Mouse (Mus musculus) neural tube, embryonic 14.5 days (tissue): ENCODE measurements around the gene Mms19. TPM values are rescaled to one million over a fixed set of nuclear protein-coding genes. Genes with fewer than 3 reads are reported as not detected.

ENCODE experiments used
- ATAC-seq: fragments of 200-750 bp; cut with Nextera tagmentation; 2 replicates; pipeline ENCODE4 v1.8.0; 2017; ENCODE audit warnings: low read depth, mild to moderate bottlenecking, moderate TSS enrichment, moderate library complexity
- H3K27ac ChIP-seq: fragments of 300-500 bp; sonication (generic); 2 replicates; pipeline ENCODE4 v1.5.1; 2014; ENCODE audit warnings: low read depth, mild to moderate bottlenecking, control low read depth, low read length, moderate library complexity, mixed read lengths
- H3K27me3 ChIP-seq: fragments of 300-500 bp; sonication (generic); 2 replicates; pipeline ENCODE4 v1.6.1; 2014; ENCODE audit warnings: low read length; ENCODE audit not compliant: control insufficient read depth, insufficient read depth
- H3K36me3 ChIP-seq: fragments of 300-500 bp; sonication (generic); 2 replicates; pipeline ENCODE4 v1.6.1; 2014; ENCODE audit warnings: low read length, mixed read lengths; ENCODE audit not compliant: control insufficient read depth, insufficient read depth
- H3K4me1 ChIP-seq: fragments of 300-500 bp; sonication (generic); 2 replicates; pipeline ENCODE4 v1.6.1; 2014; ENCODE audit warnings: low read length; ENCODE audit not compliant: control insufficient read depth, insufficient read depth
- H3K4me2 ChIP-seq: fragments of 300-500 bp; sonication (generic); 2 replicates; pipeline ENCODE4 v1.6.1; 2014; ENCODE audit warnings: mild to moderate bottlenecking, low read depth, low read length, control low read depth
- H3K4me3 ChIP-seq: fragments of 300-500 bp; sonication (generic); 2 replicates; pipeline ENCODE4 v1.5.1; 2014; ENCODE audit warnings: low read depth, low read length, control low read depth, mixed read lengths
- H3K9ac ChIP-seq: fragments of 300-500 bp; sonication (generic); replicated peaks from 2 replicates; pipeline ENCODE4 v1.6.1; 2014; ENCODE audit warnings: low read depth, mild to moderate bottlenecking, control low read depth, low read length, mixed read lengths
- H3K9me3 ChIP-seq: fragments of 300-500 bp; sonication (generic); 2 replicates; pipeline ENCODE4 v1.6.1; 2016; ENCODE audit warnings: low read length; ENCODE audit not compliant: control insufficient read depth
- WGBS: fragments of 180-500 bp; shearing (Covaris S2); extraction: QIAGEN DNeasy Blood & Tissue Kit; methylation state at CpG from one replicate; pipeline ENCODE4 v1.1.7; 2014; 5-methylcytosine and 5-hydroxymethylcytosine counted together
- polyA plus RNA-seq: library from polyadenylated mRNA; unstranded; fragments of >200 nt; fragmentation: Nextera tagmentation; extraction: Ambion mirVana; gene quantifications from 2 replicates; pipeline ENCODE4 v1.2.1, GENCODE M21; 2014

Gene Mms19
- polyA plus RNA-seq, 1 experiment from 2014 or later, result 33.7 TPM

DNA sequence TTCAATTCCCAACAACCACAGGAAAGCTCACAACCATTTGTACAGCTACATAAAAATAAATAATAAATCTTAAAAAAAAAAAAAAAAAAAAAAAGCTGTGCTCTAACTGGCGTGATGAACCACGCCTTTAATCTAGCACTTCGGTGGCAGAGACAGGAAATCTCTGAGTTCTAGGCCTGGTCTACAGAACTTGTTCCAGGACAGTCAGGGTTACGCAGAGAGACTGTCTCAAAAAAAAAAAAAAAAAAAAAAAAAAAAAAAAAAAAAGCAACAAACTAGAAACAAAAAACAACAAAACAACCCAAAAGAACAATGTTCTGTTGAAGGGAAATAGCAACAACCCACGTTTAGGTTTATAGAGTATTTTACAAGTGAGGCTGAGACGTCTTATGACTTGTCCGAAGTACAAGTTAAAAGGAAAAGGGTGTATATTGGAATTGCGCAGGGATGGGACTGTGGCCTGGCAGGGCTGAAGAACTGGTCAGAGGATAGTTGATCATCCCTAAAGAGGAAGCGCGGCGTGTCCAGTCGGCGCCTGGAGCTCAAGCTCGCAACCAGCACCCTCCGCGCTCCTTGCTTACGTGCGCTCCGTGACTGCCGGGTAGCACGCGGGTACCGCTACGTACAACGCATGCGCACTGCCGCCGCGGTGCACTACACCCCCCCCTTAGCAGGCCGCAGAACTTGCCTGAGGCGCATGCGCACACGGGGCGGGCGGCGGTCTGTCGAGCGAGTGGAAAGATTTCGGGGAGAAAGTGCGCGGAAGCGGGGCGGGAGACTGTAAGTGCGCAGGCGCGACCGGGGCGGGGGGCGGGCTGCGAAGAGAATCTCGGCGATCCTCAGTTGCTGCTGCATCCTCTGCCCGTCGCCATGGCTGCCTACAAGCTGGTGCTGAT, 69.5 kb downstream of the Mms19 start, which contains the start of gene Pgam1:
Pgam1 (plus strand) TSS at position 746 of the 896 bp plus-strand sequence.
- WGBS, result 6% methylated on average over 54 of the region's 54 CpGs
- H3K27me3 ChIP-seq, result no peaks in the 10 kb centered on the region
- peak within 1 kb of the TSS; percentile 95 for H3K4me3 ChIP-seq
- peaks cover 14% of the 10 kb centered on the region for H3K4me1 ChIP-seq
- H3K9me3 ChIP-seq, result no peaks in the 10 kb centered on the region
- H3K27ac ChIP-seq, result peak within 1 kb of the TSS; percentile 82
- peaks cover 4% of the 10 kb centered on the region; the same call in 1 of the 2 replicates for H3K36me3 ChIP-seq
- ATAC-seq, result peak; percentile 93
- peak within 1 kb of the TSS; percentile 98 for H3K4me2 ChIP-seq
- peak within 1 kb of the TSS; percentile 74 for H3K9ac ChIP-seq

DNA sequence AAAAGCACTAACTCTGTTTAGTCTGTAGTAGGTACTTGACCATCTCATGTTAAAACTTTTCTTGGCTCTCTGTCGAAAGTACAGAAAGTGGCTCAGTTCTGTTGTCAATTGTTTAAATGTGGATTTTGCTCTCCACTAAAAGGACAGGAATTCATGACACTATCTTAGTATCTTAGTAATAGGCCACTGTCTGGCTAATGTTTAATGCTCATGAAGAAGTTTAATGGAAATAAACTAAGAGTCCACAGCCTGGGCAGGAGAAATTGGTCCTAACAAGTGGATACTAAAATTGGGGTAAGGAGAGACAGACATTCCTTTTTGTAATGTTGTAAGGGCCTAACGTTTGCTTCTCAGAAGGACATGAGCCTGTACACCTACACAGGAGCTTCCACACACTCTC, 70.6 kb downstream of the Mms19 start:
- Histone ChIP-seq H3K9ac (no peak overlapping the region), H3K9me3 (no peaks in the 10 kb centered on the region), H3K4me3 (no peak overlapping the region), H3K36me3 (no peaks in the 10 kb centered on the region), H3K27ac (no peak overlapping the region), H3K4me2 (no peak overlapping the region), H3K27me3 (no peaks in the 10 kb centered on the region), H3K4me1 (peaks cover 14% of the 10 kb centered on the region)
- ATAC-seq, result no peak
- 90% methylated on average over 2 of the region's 2 CpGs for WGBS

DNA sequence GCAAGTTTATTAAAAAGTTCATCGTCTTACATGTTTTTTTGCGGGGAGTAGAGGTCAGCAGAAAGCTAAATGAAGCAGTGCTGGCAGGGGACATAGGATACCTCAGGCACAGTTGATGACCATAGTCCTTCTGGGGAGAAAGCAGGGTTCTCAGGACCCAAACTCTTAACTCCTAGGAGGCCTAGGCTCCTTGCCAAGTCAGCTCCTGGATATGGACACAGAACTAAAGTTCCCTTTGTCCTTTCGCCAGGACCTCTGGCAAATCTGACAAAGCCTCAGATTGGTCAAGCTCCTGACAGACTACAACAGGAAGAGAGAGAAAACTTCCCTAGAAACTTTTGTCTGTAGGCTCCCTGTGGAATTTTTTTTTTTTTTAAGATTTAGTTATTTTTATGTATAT, 72.2 kb downstream of the Mms19 start:
- peaks cover 11% of the 10 kb centered on the region for H3K4me1 ChIP-seq
- H3K4me3 ChIP-seq, result no peak overlapping the region
- ATAC-seq, result no peak
- no peak overlapping the region for H3K9ac ChIP-seq
- WGBS, result 92% methylated on average over 3 of the region's 3 CpGs
- no peak overlapping the region for H3K27ac ChIP-seq
- no peaks in the 10 kb centered on the region for H3K9me3 ChIP-seq
- no peaks in the 10 kb centered on the region for H3K36me3 ChIP-seq
- no peak overlapping the region for H3K4me2 ChIP-seq
- no peaks in the 10 kb centered on the region for H3K27me3 ChIP-seq

DNA sequence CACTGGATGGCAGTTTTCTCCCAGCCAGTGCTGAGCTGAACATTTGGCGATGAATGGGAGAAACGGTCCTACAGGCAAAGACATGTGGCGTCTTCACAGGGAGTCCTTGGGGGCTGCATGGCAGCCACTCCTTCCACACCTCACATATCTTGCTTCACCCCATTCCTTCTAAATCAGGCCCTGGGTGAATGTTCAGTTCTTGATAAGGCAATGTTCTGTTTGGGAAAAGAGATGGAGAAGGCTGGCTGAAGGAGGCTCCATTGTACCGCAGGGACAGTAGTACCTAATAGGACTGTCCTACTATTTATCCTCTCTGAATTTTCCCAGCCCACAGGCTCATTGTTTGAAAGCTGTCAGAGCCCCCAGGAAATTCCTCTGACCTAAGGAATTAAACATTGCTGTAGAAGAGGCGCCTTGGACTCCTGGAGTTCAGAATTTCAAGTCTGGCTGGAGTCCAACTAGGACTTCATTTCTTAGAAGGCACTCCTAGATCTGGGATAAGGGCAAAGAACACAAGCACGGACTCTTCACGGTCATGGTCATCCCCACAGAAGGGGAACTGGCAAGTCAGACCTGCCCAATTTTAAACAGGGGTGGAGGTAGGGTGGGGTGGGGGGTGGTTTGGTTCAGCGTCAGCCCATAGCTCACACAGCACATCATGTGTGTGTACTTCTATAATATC, 73.7 kb downstream of the Mms19 start:
- no peak overlapping the region for H3K27ac ChIP-seq
- ATAC-seq, result no peak
- H3K9me3 ChIP-seq, result no peaks in the 10 kb centered on the region
- H3K4me3 ChIP-seq, result no peak overlapping the region
- no peaks in the 10 kb centered on the region for H3K27me3 ChIP-seq
- no peak overlapping the region for H3K9ac ChIP-seq
- H3K4me2 ChIP-seq, result no peak overlapping the region
- no peaks in the 10 kb centered on the region for H3K36me3 ChIP-seq
- no peaks in the 10 kb centered on the region for H3K4me1 ChIP-seq
- WGBS, result 68% methylated on average over 8 of the region's 8 CpGs

DNA sequence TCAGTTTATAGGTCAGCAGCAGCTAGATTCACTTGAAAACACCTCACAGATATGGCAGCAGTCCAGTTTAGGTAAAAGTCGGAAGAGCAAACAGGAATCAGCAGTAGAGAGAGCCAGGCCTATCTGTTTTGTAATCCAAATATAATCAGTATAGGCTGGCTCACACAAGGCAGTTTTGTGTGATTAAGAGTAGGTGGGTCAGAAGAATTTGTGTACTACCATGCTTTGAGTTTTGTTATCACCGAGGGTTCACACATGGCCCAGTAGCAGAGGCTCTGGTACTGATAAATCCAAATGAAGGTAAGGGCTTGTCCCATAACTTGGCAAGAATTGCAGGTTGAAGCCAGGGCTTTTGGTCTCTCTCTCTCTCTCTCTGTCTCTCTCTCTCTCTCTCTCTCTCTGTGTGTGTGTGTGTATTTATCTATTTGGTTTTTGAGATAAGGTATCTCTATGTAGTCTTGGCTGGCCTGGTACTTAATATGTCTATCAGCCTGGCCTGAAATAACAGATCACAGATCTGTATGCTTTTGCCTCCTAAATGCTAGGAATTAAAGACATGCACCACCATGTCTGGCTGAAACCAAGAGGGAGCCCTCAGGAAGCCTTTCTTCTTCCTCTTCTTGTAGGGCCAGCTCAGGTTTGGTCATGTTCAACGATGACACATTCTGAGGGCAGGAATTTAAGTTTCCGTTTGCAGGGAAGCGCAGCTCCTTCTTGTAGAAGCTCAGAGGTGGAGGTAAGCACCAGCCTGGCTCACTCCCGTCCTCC, 74.5 kb downstream of the Mms19 start:
- Histone ChIP-seq H3K4me2 (no peak overlapping the region), H3K9ac (no peak overlapping the region), H3K36me3 (no peaks in the 10 kb centered on the region), H3K4me1 (no peaks in the 10 kb centered on the region), H3K9me3 (no peaks in the 10 kb centered on the region), H3K4me3 (no peak overlapping the region), H3K27ac (no peak overlapping the region), H3K27me3 (no peaks in the 10 kb centered on the region)
- ATAC-seq, result no peak
- WGBS, result 71% methylated on average over 6 of the region's 6 CpGs

DNA sequence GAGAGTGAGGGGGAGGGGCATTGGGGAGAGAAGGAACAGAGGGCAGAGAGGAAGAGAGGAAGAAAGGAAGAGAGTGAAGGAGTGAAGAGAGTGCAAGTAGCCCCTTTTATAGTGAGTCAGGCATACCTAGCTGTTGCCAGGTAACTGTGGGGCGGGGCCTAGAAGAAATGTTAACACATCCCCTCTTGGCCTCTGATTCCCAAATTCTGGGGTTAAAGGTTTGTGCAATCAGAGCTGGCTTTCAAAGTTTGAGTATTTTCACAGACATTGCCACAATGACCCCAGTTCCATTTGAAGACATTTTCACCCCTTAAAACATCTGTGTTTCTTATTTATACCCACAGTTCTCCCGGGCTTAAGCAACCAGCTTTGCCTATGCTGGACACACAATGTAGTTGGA, 75.7 kb downstream of the Mms19 start:
- Histone ChIP-seq H3K4me3 (no peak overlapping the region), H3K27me3 (no peaks in the 10 kb centered on the region), H3K36me3 (no peaks in the 10 kb centered on the region), H3K4me1 (no peaks in the 10 kb centered on the region), H3K9me3 (no peaks in the 10 kb centered on the region), H3K27ac (no peak overlapping the region), H3K9ac (no peak overlapping the region), H3K4me2 (no peak overlapping the region)
- 90% methylated on average over 2 of the region's 2 CpGs for WGBS
- no peak for ATAC-seq

DNA sequence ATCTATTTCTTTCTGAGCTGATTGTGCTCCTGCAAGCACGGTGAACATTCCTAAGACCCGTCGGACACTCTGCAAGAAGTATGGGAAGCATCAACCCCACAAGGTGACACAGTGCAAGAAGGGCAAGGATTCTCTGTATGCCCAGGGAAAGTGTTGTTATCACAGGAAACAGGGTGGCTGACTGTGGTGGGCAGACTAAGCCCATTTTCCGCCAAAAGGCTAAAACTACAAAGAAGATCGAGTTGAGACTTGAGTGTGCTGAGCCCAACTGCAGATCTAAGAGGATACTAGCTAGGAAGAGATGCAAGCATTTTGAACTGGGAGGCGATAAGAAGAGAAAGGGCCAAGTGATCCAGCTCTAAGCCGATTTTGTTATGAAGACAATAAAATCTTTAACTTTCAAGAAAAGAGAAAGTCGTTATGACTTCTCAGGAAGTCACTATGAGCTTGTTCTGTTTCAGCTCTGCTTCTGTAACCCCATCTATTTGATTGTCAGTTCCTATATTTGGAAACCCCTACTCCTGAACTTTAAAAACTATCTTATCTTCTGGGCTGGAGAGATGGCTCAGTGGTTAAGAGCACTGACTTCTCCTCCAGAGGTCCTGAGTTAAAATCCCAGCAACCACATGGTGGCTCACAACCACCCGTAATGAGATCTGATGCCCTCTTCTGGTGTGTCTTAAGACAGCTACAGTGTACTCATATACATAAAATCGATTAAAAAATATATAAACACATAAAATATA, 77.9 kb downstream of the Mms19 start:
- 89% methylated on average over 10 of the region's 10 CpGs for WGBS
- H3K4me3 ChIP-seq, result no peak overlapping the region
- H3K27ac ChIP-seq, result no peak overlapping the region
- no peaks in the 10 kb centered on the region for H3K36me3 ChIP-seq
- no peak for ATAC-seq
- no peak overlapping the region for H3K9ac ChIP-seq
- no peaks in the 10 kb centered on the region for H3K4me1 ChIP-seq
- H3K9me3 ChIP-seq, result no peaks in the 10 kb centered on the region
- no peak overlapping the region for H3K4me2 ChIP-seq
- H3K27me3 ChIP-seq, result no peaks in the 10 kb centered on the region

DNA sequence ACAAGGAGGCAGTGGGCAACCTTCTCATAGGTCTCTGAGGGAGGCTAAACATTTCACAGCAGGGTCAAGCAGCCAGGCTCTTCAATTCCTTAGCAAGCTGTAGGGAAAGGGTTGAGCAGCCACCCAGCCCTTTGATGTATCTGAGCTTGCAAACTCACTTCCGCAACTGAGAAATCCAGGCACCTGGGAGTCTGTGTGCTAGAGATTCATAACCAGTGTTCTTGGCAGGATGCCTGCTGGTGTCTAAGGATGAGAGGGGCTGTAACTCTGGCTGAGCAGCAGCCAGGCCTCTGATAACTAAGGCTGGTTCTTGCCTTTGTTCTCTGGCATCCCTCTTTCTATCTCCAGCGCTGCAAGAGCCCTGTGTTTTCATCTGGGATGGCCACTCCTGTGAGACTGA, 79.3 kb downstream of the Mms19 start:
- Histone ChIP-seq H3K27ac (no peak overlapping the region), H3K9me3 (no peaks in the 10 kb centered on the region), H3K9ac (0 out of 2 replicates have a peak overlapping the region, but pooled peaks have one; percentile 4), H3K4me1 (0 out of 2 replicates have a peak, but pooled peaks cover 2% of the 10 kb centered on the region), H3K27me3 (no peaks in the 10 kb centered on the region), H3K4me2 (no peak overlapping the region), H3K36me3 (no peaks in the 10 kb centered on the region), H3K4me3 (no peak overlapping the region)
- WGBS, result 32% methylated on average over 2 of the region's 2 CpGs
- no peak for ATAC-seq
